Mouse (Mus musculus) cerebellum, adult 9-11 months (tissue): ENCODE measurements around the gene Pla2g2f.

ENCODE experiments used
- DNase-seq: peaks from one replicate; pipeline ENCODE4 v3.0.0; 2022

Gene Pla2g2f

GRCm38 (mm10) chr4:138712621-138713020 lies 44.8 kb downstream of the Pla2g2f start:
- DNase-seq: peak; percentile 57

DNA sequence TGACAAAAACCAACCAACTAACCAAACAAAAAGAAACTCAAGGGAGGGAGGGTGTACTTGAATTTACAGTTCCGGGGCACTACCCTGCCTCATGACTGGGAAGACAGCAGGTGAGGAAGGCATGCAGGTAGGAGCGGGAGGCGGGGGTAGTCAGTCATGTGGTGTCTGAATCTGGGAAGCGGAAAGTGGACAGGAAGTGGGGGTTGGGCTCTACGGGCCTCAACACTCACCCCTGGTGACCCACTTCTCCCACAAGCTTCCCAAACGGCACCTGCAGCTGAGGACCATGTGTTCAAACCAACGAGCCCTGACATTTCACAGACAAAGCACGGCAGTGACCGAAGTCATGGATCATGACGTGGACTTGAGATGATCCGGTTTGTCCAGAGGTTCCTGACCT lies 45.3 kb downstream of the Pla2g2f start:
- peak; percentile 51 for DNase-seq

DNA sequence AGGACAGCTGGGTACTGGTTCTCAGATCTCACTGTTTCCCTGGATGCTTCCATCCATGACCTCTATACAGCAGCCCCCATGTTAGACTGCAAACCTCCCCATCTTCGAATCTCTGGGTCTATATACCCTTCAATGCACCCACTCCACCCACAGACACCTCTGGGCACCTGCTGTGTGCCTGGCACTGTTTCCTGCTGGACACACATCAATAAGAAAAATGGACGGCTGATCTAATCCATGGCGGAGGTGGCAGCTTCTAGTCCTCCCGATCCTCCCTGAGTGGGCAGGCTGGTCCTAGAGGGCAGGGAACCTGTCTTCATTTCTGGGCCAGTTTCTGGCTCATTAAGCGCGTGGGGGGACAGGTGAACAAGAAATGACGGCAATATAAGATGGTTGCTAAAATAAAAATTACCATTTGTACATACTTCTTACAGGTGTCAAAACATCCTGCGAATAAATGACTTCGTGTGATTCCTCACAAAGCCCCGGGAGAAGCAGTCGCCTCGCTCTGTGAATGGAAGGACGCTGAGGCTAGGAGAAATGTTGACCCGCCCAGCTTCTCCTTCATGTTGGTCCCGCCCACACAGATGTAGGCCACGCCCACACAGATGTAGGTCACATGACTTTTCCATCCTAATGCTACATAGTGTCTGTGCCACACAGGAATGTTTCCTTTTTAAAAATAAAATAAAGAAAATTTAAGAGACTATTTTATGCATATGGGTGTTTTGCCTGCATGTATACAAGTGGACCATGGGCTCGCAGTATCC lies 46.2 kb downstream of the Pla2g2f start:
- no peak for DNase-seq

DNA sequence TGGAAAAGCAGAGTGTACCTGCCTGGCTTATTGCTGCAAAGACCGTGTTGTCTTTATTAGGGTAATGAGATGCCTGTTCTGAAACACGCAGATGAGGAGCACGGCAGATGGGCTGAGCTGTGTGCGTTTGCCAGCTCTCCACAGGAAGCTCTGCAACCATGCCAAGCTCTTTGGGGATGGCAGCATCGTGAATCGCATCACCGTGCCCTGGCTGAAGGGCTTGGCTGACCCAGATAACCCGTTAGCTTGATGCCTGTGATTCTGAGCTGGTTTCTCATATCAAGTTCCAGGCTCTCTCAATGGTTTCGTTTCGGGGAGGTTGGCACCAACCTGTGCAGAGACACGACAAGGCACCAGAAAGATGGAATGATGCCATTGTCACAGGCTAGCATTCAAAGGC lies 46.8 kb downstream of the Pla2g2f start:
- peak; percentile 99 for DNase-seq

DNA sequence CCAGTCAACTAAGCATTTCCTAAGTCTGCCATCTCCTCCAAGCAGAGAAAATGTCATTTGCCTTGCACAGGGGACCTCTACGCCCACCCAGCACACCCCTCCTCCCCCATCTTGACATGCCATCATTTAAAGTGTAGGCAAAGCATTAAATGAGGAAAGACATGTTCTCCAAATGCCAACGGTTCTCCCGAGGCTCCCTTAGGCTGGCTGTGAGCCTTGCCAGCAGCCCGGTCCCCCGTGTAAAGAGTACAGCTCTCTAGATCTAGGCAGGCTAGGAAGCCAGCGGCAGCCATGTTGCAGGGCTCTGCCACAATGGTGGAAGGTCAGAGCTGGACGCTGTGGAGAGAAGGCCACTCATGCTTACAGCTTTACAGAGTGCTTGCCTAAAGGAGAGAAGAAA lies 47.5 kb downstream of the Pla2g2f start:
- DNase-seq: peak; percentile 73

GRCm38 (mm10) chr4:138709246-138709645 lies 48.2 kb downstream of the Pla2g2f start:
- peak; percentile 51 for DNase-seq

DNA sequence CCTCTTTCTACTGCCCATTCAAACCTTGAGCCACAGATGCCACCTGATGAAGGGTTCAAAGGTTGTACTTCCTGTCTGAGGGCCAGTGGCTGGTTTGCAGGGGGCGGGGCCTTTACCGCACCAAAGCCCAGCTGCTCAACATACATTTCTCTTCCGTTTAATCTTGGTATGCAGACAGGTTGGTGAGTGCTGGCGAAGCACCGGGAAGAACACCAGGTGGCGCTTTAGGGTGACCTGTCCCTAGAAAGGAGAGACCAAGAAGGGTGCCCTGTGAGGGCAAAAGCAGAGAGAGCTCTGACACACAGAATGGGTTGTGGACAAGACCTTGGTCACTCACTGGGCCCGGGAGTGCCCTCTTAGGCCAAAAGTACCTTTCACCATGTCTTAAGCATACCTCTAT lies 48.8 kb downstream of the Pla2g2f start:
- DNase-seq: peak; percentile 81

DNA sequence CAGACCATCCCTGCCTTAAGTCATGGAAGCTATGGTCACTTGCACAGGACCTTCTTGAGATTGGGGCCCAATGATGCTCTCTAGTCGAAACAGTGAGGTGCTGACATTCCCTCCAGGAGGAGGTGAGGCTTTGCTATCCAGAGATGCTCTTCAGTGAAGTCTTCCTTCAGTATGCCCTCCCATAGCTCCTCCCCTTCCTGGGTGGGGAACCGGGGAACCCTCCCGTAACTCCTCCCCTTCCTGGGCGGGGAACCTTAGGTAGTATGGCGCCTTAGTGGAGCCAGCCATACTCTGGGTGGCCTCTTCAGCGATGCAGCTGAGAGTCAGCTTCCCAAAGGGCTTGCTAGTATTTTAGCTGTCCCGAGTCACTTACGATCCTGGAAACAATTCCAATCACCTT lies 50.8 kb downstream of the Pla2g2f start:
- DNase-seq: no peak

DNA sequence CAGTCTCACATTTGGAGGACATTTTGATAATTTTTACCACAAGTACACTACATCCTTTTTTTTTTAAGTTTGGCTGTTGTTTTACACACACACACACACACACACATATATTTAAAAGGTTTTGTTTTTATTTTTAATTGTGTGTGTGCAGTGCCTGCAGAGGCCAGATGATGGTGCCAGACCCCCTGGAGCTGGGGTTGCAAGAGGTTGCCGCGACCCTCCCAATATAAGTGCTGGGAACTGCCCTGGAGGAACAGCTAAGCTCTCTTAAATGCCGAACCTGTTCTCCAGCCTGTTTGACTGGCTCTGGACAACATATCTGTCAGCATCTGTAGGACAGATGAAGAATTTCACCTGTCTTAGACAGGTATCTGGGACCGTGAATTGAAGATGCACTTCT lies 53.3 kb downstream of the Pla2g2f start:
- no peak for DNase-seq

- DNase-seq: no peak
These were observed 53.8 kb downstream of the Pla2g2f start for GRCm38 (mm10) chr4:138703591-138703990.

DNA sequence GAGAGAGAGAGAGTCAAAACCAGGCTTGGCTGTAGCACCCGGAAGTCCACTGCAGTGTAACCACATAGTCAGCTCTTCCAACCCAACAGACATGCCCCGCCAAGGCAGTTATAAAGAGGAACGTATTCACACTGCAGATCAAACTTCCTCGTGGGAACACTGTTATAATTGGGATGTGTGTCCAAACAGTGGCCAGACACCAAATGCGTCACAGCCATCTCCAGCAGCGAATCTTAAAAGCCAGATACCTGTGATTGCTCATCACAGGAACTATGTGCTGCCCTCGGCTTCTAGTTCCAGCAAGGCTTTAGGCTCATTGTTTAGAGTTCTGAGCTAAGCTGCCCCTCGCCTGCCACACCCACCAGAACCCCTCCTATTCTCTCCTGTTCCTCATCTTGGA lies 54.9 kb downstream of the Pla2g2f start:
- DNase-seq: no peak

DNA sequence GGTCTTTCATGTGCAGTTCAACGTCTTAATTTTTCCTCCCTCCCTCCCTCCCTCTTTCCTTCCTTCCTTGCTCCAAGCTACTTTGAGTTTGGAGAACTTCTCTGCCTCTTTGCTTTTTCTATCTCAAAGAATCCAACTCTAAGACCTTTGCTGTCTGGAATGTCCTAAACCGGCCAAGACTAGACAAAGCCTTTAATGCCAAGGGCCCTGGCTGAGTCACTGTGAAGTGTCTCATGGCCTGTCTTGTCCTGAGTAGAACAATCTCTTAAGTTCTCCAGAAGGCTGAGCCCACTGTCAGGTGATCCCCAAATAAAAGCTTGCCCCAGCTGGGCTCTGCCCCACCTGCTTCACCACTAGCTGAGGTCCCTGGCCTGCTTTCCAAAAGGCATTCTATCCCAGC lies 55.4 kb downstream of the Pla2g2f start:
- DNase-seq: no peak

DNA sequence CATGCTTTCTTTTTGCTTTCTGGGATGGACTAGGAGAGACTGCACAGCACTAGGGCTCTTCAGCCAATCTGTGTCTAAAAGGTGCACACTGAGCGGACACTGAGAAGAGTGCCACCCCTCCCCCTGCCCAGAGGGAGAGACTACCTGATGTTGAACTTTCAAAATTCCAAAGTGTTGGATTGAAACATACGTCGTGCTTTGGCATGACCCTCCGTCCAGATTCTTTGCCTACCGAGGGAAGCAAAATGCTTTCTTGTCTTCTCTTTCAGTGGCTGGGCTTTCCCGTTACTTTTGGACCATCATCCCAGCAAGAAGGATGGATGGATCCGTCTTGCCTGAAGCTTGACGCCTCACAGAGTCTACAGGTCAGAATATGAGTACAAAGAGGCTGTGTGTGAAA lies 56.3 kb downstream of the Pla2g2f start:
- no peak for DNase-seq
